Mouse (Mus musculus) MEL (cell line): ENCODE results near the gene Brf1. TPM values are rescaled to one million over a fixed set of nuclear protein-coding genes. Genes with fewer than 3 reads are reported as not detected.
A peak's percentile ranks its signal among the peaks of the same experiment; 100 is the strongest.

Experiments
- DNase-seq: peaks from one replicate; pipeline ENCODE4 v3.0.0; 2011; ENCODE audit warnings: low read depth, low spot score
- H3K27ac ChIP-seq: 2 replicates; pipeline ENCODE4 v1.5.1; 2012; ENCODE audit warnings: low read depth, mild to moderate bottlenecking, control low read depth, low read length, moderate library complexity; ENCODE audit not compliant: control insufficient read depth
- H3K27me3 ChIP-seq, 2 experiments: fragments of 150-350 bp in 1 of 2; sonication (generic) in 1 of 2; 2 replicates each; pipeline ENCODE4 v1.6.1; 2012; ENCODE audit warnings: low read length in 2 of 2, mild to moderate bottlenecking in 2 of 2, improper control_type of control experiment in 1 of 2, moderate library complexity in 1 of 2; ENCODE audit not compliant: insufficient read depth in 2 of 2, control insufficient read depth in 1 of 2
- H3K36me3 ChIP-seq, 2 experiments: 2 replicates each; pipeline ENCODE4 v1.6.1; 2012 to 2014; ENCODE audit warnings: low read length in 2 of 2, improper control_type of control experiment in 1 of 2, inconsistent platforms in 1 of 2, mild to moderate bottlenecking in 1 of 2; ENCODE audit not compliant: insufficient read depth in 2 of 2, control insufficient read depth in 1 of 2
- H3K4me1 ChIP-seq, 2 experiments: fragments of 150-350 bp in 1 of 2; sonication (generic) in 1 of 2; 2 replicates each; pipeline ENCODE4 v1.6.1; 2012; ENCODE audit warnings: low read length in 2 of 2, improper control_type of control experiment in 1 of 2, mild to moderate bottlenecking in 1 of 2; ENCODE audit not compliant: insufficient read depth in 2 of 2, control insufficient read depth in 1 of 2
- H3K4me3 ChIP-seq, 2 experiments: fragments of 150-350 bp in 1 of 2; sonication (generic) in 1 of 2; 2 replicates each; pipeline ENCODE4 v1.5.1; 2012; ENCODE audit warnings: low read depth in 2 of 2, low read length in 2 of 2, mild to moderate bottlenecking in 2 of 2, moderate library complexity in 2 of 2, control low read depth in 1 of 2, improper control_type of control experiment in 1 of 2; ENCODE audit not compliant: control insufficient read depth in 1 of 2, insufficient read depth in 1 of 2
- H3K79me2 ChIP-seq: 2 replicates; pipeline ENCODE4 v1.6.1; 2012; ENCODE audit warnings: mild to moderate bottlenecking, low read length, moderate library complexity; ENCODE audit not compliant: control insufficient read depth, poor library complexity, insufficient read depth
- H3K9ac ChIP-seq: 2 replicates; pipeline ENCODE4 v1.6.1; 2012; ENCODE audit warnings: low read depth, mild to moderate bottlenecking, control low read depth, low read length, moderate library complexity; ENCODE audit not compliant: control insufficient read depth, poor library complexity, severe bottlenecking
- H3K9me3 ChIP-seq: fragments of 150-350 bp; sonication (generic); replicated peaks from 2 replicates; pipeline ENCODE4 v1.6.1; 2012; ENCODE audit warnings: mild to moderate bottlenecking, low read length, improper control_type of control experiment, moderate library complexity; ENCODE audit not compliant: insufficient read depth
- BHLHE40 ChIP-seq: IDR thresholded peaks from 2 replicates; pipeline ENCODE4 v1.6.1; 2012; ENCODE audit warnings: low read depth, mild to moderate bottlenecking, inconsistent platforms, low read length, improper control_type of control experiment, borderline replicate concordance
- CHD1 ChIP-seq: IDR thresholded peaks from 2 replicates; pipeline ENCODE4 v1.6.1; 2012; ENCODE audit warnings: low read depth, mild to moderate bottlenecking, inconsistent platforms, low read length, improper control_type of control experiment
- CHD2 ChIP-seq: IDR thresholded peaks from 2 replicates; pipeline ENCODE4 v1.6.1; 2011; ENCODE audit warnings: low read length, improper control_type of control experiment
- E2F4 ChIP-seq: IDR thresholded peaks from 2 replicates; pipeline ENCODE4 v1.6.1; 2011; ENCODE audit warnings: low read depth, low read length, improper control_type of control experiment, borderline replicate concordance
- EP300 ChIP-seq, 2 experiments: IDR thresholded peaks; 2 replicates each; pipeline ENCODE4 v1.6.1; 2011; ENCODE audit warnings: improper control_type of control experiment in 2 of 2, low read length in 2 of 2, low read depth in 1 of 2, mild to moderate bottlenecking in 1 of 2
- HCFC1 ChIP-seq: IDR thresholded peaks from 2 replicates; pipeline ENCODE4 v1.6.1; 2012; ENCODE audit warnings: low read depth, mild to moderate bottlenecking, inconsistent platforms, low read length, improper control_type of control experiment, moderate library complexity
- KAT2A ChIP-seq: conservative IDR thresholded peaks from 2 replicates; pipeline ENCODE4 v1.6.1; 2012; ENCODE audit warnings: low read depth, low read length, improper control_type of control experiment, inconsistent platforms
- MAFK ChIP-seq: IDR thresholded peaks from 2 replicates; pipeline ENCODE4 v1.6.1; 2011; ENCODE audit warnings: low read depth, mild to moderate bottlenecking, low read length, improper control_type of control experiment, borderline replicate concordance
- MAZ ChIP-seq: IDR thresholded peaks from 2 replicates; pipeline ENCODE4 v1.6.1; 2012; ENCODE audit warnings: low read depth, mild to moderate bottlenecking, inconsistent platforms, low read length, improper control_type of control experiment
- MEF2A ChIP-seq: IDR thresholded peaks from 2 replicates; pipeline ENCODE4 v1.6.1; 2014; ENCODE audit warnings: low read depth, mild to moderate bottlenecking, inconsistent platforms, low read length, improper control_type of control experiment; ENCODE audit not compliant: poor library complexity, insufficient replicate concordance, severe bottlenecking; ENCODE audit errors: extremely low read depth
- MXI1 ChIP-seq: IDR thresholded peaks from 2 replicates; pipeline ENCODE4 v1.6.1; 2011; ENCODE audit warnings: mild to moderate bottlenecking, low read depth, low read length, improper control_type of control experiment
- NELFE ChIP-seq: IDR thresholded peaks from 2 replicates; pipeline ENCODE4 v1.6.1; 2011; ENCODE audit warnings: low read depth, low read length, improper control_type of control experiment
- NRF1 ChIP-seq: IDR thresholded peaks from 2 replicates; pipeline ENCODE4 v1.6.1; 2014; ENCODE audit warnings: low read depth, mild to moderate bottlenecking, inconsistent platforms, low read length, improper control_type of control experiment, moderate library complexity; ENCODE audit not compliant: poor library complexity, insufficient read depth, severe bottlenecking
- POLR2A ChIP-seq, 2 experiments: IDR thresholded peaks; 2 replicates each; pipeline ENCODE4 v1.6.1; 2011 to 2012; ENCODE audit warnings: low read length in 2 of 2, mild to moderate bottlenecking in 2 of 2, control low read depth in 1 of 2, improper control_type of control experiment in 1 of 2, low read depth in 1 of 2, moderate library complexity in 1 of 2; ENCODE audit not compliant: control insufficient read depth in 1 of 2, insufficient read depth in 1 of 2, poor library complexity in 1 of 2
- POLR2AphosphoS2 ChIP-seq: IDR thresholded peaks from 2 replicates; pipeline ENCODE4 v1.6.1; 2011; ENCODE audit warnings: low read length, improper control_type of control experiment
- POLR2AphosphoS5 ChIP-seq: IDR thresholded peaks from 2 replicates; pipeline ENCODE4 v1.6.1; 2012; ENCODE audit warnings: low read depth, borderline replicate concordance, mild to moderate bottlenecking, inconsistent platforms, low read length, moderate library complexity, mixed read lengths
- SIN3A ChIP-seq: IDR thresholded peaks from 2 replicates; pipeline ENCODE4 v1.6.1; 2012; ENCODE audit warnings: low read length, improper control_type of control experiment, inconsistent platforms
- TAL1 ChIP-seq: IDR thresholded peaks from 2 replicates; pipeline ENCODE4 v1.6.1; 2012; ENCODE audit warnings: mild to moderate bottlenecking, inconsistent platforms, low read length, moderate library complexity, mixed read lengths
- UBTF ChIP-seq: IDR thresholded peaks from 2 replicates; pipeline ENCODE4 v1.6.1; 2012; ENCODE audit warnings: low read depth, mild to moderate bottlenecking, inconsistent platforms, low read length, improper control_type of control experiment, moderate library complexity, borderline replicate concordance; ENCODE audit not compliant: insufficient read depth
- USF1 ChIP-seq: IDR thresholded peaks from 2 replicates; pipeline ENCODE4 v1.6.1; 2014; ENCODE audit warnings: low read depth, mild to moderate bottlenecking, inconsistent platforms, low read length, improper control_type of control experiment, moderate library complexity
- ZKSCAN1 ChIP-seq: IDR thresholded peaks from 2 replicates; pipeline ENCODE4 v1.6.1; 2012; ENCODE audit warnings: low read depth, mild to moderate bottlenecking, inconsistent platforms, low read length, improper control_type of control experiment, moderate library complexity
- ZMIZ1 ChIP-seq: IDR thresholded peaks from 2 replicates; pipeline ENCODE4 v1.6.1; 2012; ENCODE audit warnings: low read depth, mild to moderate bottlenecking, inconsistent platforms, low read length, improper control_type of control experiment, moderate library complexity
- ZNF384 ChIP-seq: IDR thresholded peaks from 2 replicates; pipeline ENCODE4 v1.6.1; 2012; ENCODE audit warnings: low read depth, mild to moderate bottlenecking, inconsistent platforms, low read length, improper control_type of control experiment
- polyA plus RNA-seq, 2 experiments: library from polyadenylated mRNA; stranded (reverse) in 1 of 2; unstranded in 1 of 2; fragments of >175 nt in 1 of 2; fragments of >200 nt in 1 of 2; gene quantifications; 2 replicates each; pipeline versions ENCODE4 v1.2.1 to v1.2.4; 2012; ENCODE audit warnings: low replicate concordance in 2 of 2, low read depth in 1 of 2; ENCODE audit not compliant: insufficient read length in 2 of 2, insufficient read depth in 1 of 2, missing spikeins in 1 of 2
- total RNA-seq: library from RNA; depleted of rRNA; stranded (reverse); fragments of 300-350 nt; gene quantifications from 2 replicates; pipeline ENCODE4 v1.2.3, GENCODE M21; 2012

Brf1 gene
- total and polyA plus RNA-seq, 3 experiments = 105 to 159 TPM; not detected in 1

GRCm38 (mm10) chr12:112961872-112962271 lies 38.6 kb downstream of the Brf1 start:
- H3K36me3 ChIP-seq = peaks cover 0 to 41% of the 10 kb centered on the region in 2 experiments; a peak in 2 of 4 replicates
- H3K27ac ChIP-seq = no peak overlapping the region
- TF ChIP-seq EP300 (IDR thresholded peaks at IDR 0.05; ENCODE audit: low read depth in 1 of 2, low read length in 2 of 2) (no peak), MAZ (no peak), HCFC1 (no peak), SIN3A (no peak), TAL1 (no peak), MXI1 (no peak), MAFK (no peak)
- no peak overlapping the region for H3K4me3 ChIP-seq
- H3K9ac ChIP-seq = no peak overlapping the region
- H3K4me1 ChIP-seq = no peaks in the 10 kb centered on the region
- DNase-seq = no peak
- no peaks in the 10 kb centered on the region for H3K79me2 ChIP-seq
- no peaks in the 10 kb centered on the region for H3K9me3 ChIP-seq
- no peaks in the 10 kb centered on the region for H3K27me3 ChIP-seq

GRCm38 (mm10) chr12:112961428-112961827 lies 39.1 kb downstream of the Brf1 start:
- DNase-seq = no peak
- Histone ChIP-seq H3K9me3 (no peaks in the 10 kb centered on the region), H3K79me2 (no peaks in the 10 kb centered on the region), H3K27me3 (no peaks in the 10 kb centered on the region), H3K27ac (no peak overlapping the region), H3K36me3 (peaks cover 0 to 36% of the 10 kb centered on the region in 2 experiments; a peak in 2 of 4 replicates), H3K9ac (no peak overlapping the region), H3K4me3 (no peak overlapping the region), H3K4me1 (no peaks in the 10 kb centered on the region)
- no peak for TF ChIP-seq ZKSCAN1
- TF ChIP-seq POLR2A (IDR thresholded peaks at IDR 0.05; ENCODE audit: control insufficient read depth in 1 of 2, insufficient read depth in 1 of 2, low read depth in 1 of 2, low read length in 2 of 2, poor library complexity in 1 of 2) = peak in 1 of 2 experiments; percentile 30; a peak in 1 of 4 replicates
- TF ChIP-seq ZNF384 = no peak
- no peak for TF ChIP-seq MXI1

- no peak overlapping the region for H3K9ac ChIP-seq
- no peaks in the 10 kb centered on the region for H3K4me1 ChIP-seq
- no peak for DNase-seq
- no peaks in the 10 kb centered on the region for H3K9me3 ChIP-seq
- no peak for TF ChIP-seq MAZ
- no peak for TF ChIP-seq USF1
- TF ChIP-seq MAFK = no peak
- TF ChIP-seq KAT2A = no peak
- no peak for TF ChIP-seq ZKSCAN1
- no peak for TF ChIP-seq NRF1
- TF ChIP-seq POLR2AphosphoS5 = no peak
- TF ChIP-seq MEF2A = no peak
- TF ChIP-seq NELFE = no peak
- no peak for TF ChIP-seq ZMIZ1
- no peak for TF ChIP-seq BHLHE40
- TF ChIP-seq CHD2 = no peak
- TF ChIP-seq E2F4 = no peak
- TF ChIP-seq SIN3A = no peak
- TF ChIP-seq POLR2AphosphoS2 = no peak
- no peak for TF ChIP-seq CHD1
- TF ChIP-seq HCFC1 = no peak
- TF ChIP-seq UBTF = no peak
- H3K4me3 ChIP-seq = no peak overlapping the region
- no peaks in the 10 kb centered on the region for H3K79me2 ChIP-seq
- H3K27ac ChIP-seq = no peak overlapping the region
- peaks cover 0 to 25% of the 10 kb centered on the region in 2 experiments; a peak in 2 of 4 replicates for H3K36me3 ChIP-seq
- no peaks in the 10 kb centered on the region for H3K27me3 ChIP-seq
These were observed 41.1 kb downstream of the Brf1 start for GRCm38 (mm10) chr12:112959421-112959820.
